Mouse (Mus musculus) cerebellum, postnatal 10 days (tissue): ENCODE data around the gene Tnnc1.

Source experiments
- DNase-seq, 2 experiments: peaks; one replicate each; pipeline ENCODE4 v3.0.0; 2021; ENCODE audit warnings: mixed read lengths in 2 of 2

Gene Tnnc1

DNA sequence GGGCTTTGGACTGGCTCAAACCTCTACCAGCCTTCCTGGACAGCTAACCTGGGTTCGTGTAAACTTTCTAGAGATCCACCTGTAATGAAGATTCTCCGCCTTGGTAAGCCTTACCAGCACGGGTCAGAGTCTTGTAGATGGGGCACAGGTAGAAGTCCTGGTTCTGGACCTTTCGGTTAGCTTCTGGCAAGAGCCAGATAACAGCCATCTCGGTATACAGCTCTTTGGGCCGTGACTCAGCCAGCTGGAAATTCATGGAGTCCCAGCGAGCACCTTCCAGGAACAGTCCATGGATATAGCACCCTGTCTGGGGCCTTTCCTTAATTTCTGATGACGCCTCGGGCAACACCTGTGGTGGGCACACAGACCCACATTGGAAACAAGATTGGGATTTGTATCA is 52.8 kb downstream of the Tnnc1 start:
- DNase-seq = no peak
